Mouse (Mus musculus): ENCODE results near the gene Lrrc8d. TPM values are rescaled to one million over a fixed set of nuclear protein-coding genes. Genes with fewer than 3 reads are reported as not detected.

Lrrc8d gene
- total RNA-seq, 2 experiments from 2014 or later: 6.9 to 13.4 TPM

GRCm38 (mm10) chr5:105757978-105758377 lies 58.2 kb downstream of the Lrrc8d start:
- ATAC-seq (replicated peaks; ENCODE audit: low FRiP score, poor library complexity, severe bottlenecking): no peak

- ATAC-seq (replicated peaks; ENCODE audit: low FRiP score, poor library complexity, severe bottlenecking): no peak
Observed at GRCm38 (mm10) chr5:105758866-105759265, 59.1 kb downstream of the Lrrc8d start.

- no peak for ATAC-seq (replicated peaks; ENCODE audit: low FRiP score, poor library complexity, severe bottlenecking)
Observed at GRCm38 (mm10) chr5:105761848-105762482, 62.2 kb downstream of the Lrrc8d start.

GRCm38 (mm10) chr5:105764369-105764768 lies 64.6 kb downstream of the Lrrc8d start:
- no peak for ATAC-seq (replicated peaks; ENCODE audit: low FRiP score, poor library complexity, severe bottlenecking)

- no peak for ATAC-seq (replicated peaks; ENCODE audit: low FRiP score, poor library complexity, severe bottlenecking)
Observed at GRCm38 (mm10) chr5:105765386-105765785, 65.6 kb downstream of the Lrrc8d start.

- ATAC-seq (replicated peaks; ENCODE audit: low FRiP score, poor library complexity, severe bottlenecking): no peak
Observed at GRCm38 (mm10) chr5:105776368-105776767, 76.6 kb downstream of the Lrrc8d start.

GRCm38 (mm10) chr5:105776978-105777593 lies 77.3 kb downstream of the Lrrc8d start:
- ATAC-seq (replicated peaks; ENCODE audit: low FRiP score, poor library complexity, severe bottlenecking): no peak

GRCm38 (mm10) chr5:105777645-105778044 lies 77.9 kb downstream of the Lrrc8d start:
- no peak for ATAC-seq (replicated peaks; ENCODE audit: low FRiP score, poor library complexity, severe bottlenecking)

GRCm38 (mm10) chr5:105778189-105778588 lies 78.4 kb downstream of the Lrrc8d start:
- no peak for ATAC-seq (replicated peaks; ENCODE audit: low FRiP score, poor library complexity, severe bottlenecking)

- ATAC-seq (replicated peaks; ENCODE audit: low FRiP score, poor library complexity, severe bottlenecking): no peak
Observed at GRCm38 (mm10) chr5:105778723-105779122, 79.0 kb downstream of the Lrrc8d start.

GRCm38 (mm10) chr5:105779331-105779730 lies 79.6 kb downstream of the Lrrc8d start:
- ATAC-seq (replicated peaks; ENCODE audit: low FRiP score, poor library complexity, severe bottlenecking): no peak

GRCm38 (mm10) chr5:105783848-105784247 lies 84.1 kb downstream of the Lrrc8d start:
- no peak for ATAC-seq (replicated peaks; ENCODE audit: low FRiP score, poor library complexity, severe bottlenecking)

- ATAC-seq (replicated peaks; ENCODE audit: low FRiP score, poor library complexity, severe bottlenecking): no peak
Observed at GRCm38 (mm10) chr5:105784724-105785123, 85.0 kb downstream of the Lrrc8d start.

GRCm38 (mm10) chr5:105787577-105787976 lies 87.8 kb downstream of the Lrrc8d start:
- ATAC-seq (replicated peaks; ENCODE audit: low FRiP score, poor library complexity, severe bottlenecking): no peak

- no peak for ATAC-seq (replicated peaks; ENCODE audit: low FRiP score, poor library complexity, severe bottlenecking)
Observed at GRCm38 (mm10) chr5:105789801-105790200, 90.0 kb downstream of the Lrrc8d start.

- no peak for ATAC-seq (replicated peaks; ENCODE audit: low FRiP score, poor library complexity, severe bottlenecking)
Observed at GRCm38 (mm10) chr5:105792331-105792801, 92.6 kb downstream of the Lrrc8d start.

- ATAC-seq (replicated peaks; ENCODE audit: low FRiP score, poor library complexity, severe bottlenecking): no peak
Observed at GRCm38 (mm10) chr5:105792853-105793547, 93.2 kb downstream of the Lrrc8d start.

GRCm38 (mm10) chr5:105793548-105793940 lies 93.8 kb downstream of the Lrrc8d start:
- no peak for ATAC-seq (replicated peaks; ENCODE audit: low FRiP score, poor library complexity, severe bottlenecking)

GRCm38 (mm10) chr5:105798421-105798820 lies 98.7 kb downstream of the Lrrc8d start:
- no peak for ATAC-seq (replicated peaks; ENCODE audit: low FRiP score, poor library complexity, severe bottlenecking)

GRCm38 (mm10) chr5:105799850-105800635 lies 100.3 kb downstream of the Lrrc8d start:
- no peak for ATAC-seq (replicated peaks; ENCODE audit: low FRiP score, poor library complexity, severe bottlenecking)

Data from erythroid progenitor cell, adult 5-6 weeks (primary cell).